ENCODE assay signal across 10 mouse cellular contexts in the genomic region with DNA sequence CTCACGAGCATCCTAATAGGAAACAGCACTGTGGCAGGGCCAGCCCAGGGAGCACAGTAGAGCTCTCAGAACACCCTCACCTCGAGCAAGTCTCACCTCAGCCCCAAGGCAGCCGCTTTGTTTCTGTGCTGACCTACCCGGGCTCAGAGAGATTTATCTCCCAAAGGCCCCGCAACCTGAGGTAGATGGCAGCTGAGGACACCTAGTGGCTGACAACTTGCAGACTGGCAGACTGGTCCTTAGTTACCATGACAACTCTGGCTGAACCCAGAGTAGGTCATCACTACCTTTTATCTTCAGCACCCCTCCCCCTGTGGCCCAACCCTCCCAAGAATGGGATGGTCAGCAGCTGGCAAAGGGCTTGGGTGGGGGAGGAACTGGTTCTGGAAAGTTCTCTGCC. TPM values are rescaled to one million over a fixed set of nuclear protein-coding genes. Genes with fewer than 3 reads are reported as not detected.
A peak's percentile ranks its signal among the peaks of the same experiment; 100 is the strongest.
DNase-seq lines count a peak whose midpoint lies in the region; ATAC-seq and TF ChIP-seq lines count a peak whose summit lies in the region.
"Had no signal": no experiment of that assay in that cellular context is flagged by ENCODE, and none has a peak within 500 bp of the region (broad histone marks: within the 10 kb centered on the region; RNA-seq: fewer than 3 reads in every experiment).

No protein-coding gene starts in this region.

- H3K9ac ChIP-seq in forebrain, embryonic 12.5 days: no peak overlapping the region
- H3K9ac ChIP-seq in forebrain, embryonic 15.5 days (replicated peaks): no peak overlapping the region
- H3K9ac ChIP-seq in lung, embryonic 14.5 days: no peak overlapping the region
- H3K9ac ChIP-seq in neural tube, embryonic 15.5 days (replicated peaks): no peak overlapping the region
- H3K9ac ChIP-seq: heart, embryonic 12.5 days; liver, embryonic 13.5 days had no signal

- no peaks in the 10 kb centered on the region for H3K36me3 ChIP-seq in forebrain, embryonic 12.5 days (replicated peaks)
- no peaks in the 10 kb centered on the region for H3K36me3 ChIP-seq in forebrain, embryonic 15.5 days
- H3K36me3 ChIP-seq in lung, embryonic 14.5 days (ENCODE audit: insufficient read depth): no peaks in the 10 kb centered on the region
- H3K36me3 ChIP-seq in neural tube, embryonic 15.5 days: no peaks in the 10 kb centered on the region
- H3K36me3 ChIP-seq: liver, embryonic 13.5 days had no signal

- H3K4me3 ChIP-seq in forebrain, embryonic 12.5 days (replicated peaks): no peak overlapping the region
- no peak overlapping the region for H3K4me3 ChIP-seq in forebrain, embryonic 15.5 days
- no peak overlapping the region for H3K4me3 ChIP-seq in lung, embryonic 14.5 days (ENCODE audit: low read depth, low read length)
- no peak overlapping the region for H3K4me3 ChIP-seq in neural tube, embryonic 15.5 days (replicated peaks)
- H3K4me3 ChIP-seq: heart, embryonic 12.5 days; liver, embryonic 13.5 days had no signal

- H3K27me3 ChIP-seq in forebrain, embryonic 12.5 days: no peaks in the 10 kb centered on the region
- H3K27me3 ChIP-seq in forebrain, embryonic 15.5 days: no peaks in the 10 kb centered on the region
- no peaks in the 10 kb centered on the region for H3K27me3 ChIP-seq in lung, embryonic 14.5 days (ENCODE audit: insufficient read depth, low read length)
- H3K27me3 ChIP-seq in neural tube, embryonic 15.5 days (replicated peaks): no peaks in the 10 kb centered on the region
- H3K27me3 ChIP-seq: liver, embryonic 13.5 days had no signal

- H3K4me2 ChIP-seq in forebrain, embryonic 12.5 days: no peak overlapping the region
- H3K4me2 ChIP-seq in forebrain, embryonic 15.5 days (replicated peaks): no peak overlapping the region
- no peak overlapping the region for H3K4me2 ChIP-seq in lung, embryonic 14.5 days
- no peak overlapping the region for H3K4me2 ChIP-seq in neural tube, embryonic 15.5 days
- H3K4me2 ChIP-seq: heart, embryonic 12.5 days; liver, embryonic 13.5 days had no signal

- intact Hi-C loops in heart, postnatal 10 days (cut with DNase I): no loop called here

- peak; percentile 60 for TF ChIP-seq CTCF in lung, embryonic 14.5 days (IDR thresholded peaks at IDR 0.05; ENCODE audit: low read depth)

- 0 out of 2 replicates have a peak, but pooled peaks have one; percentile 44 for ATAC-seq in forebrain, embryonic 12.5 days (ENCODE audit: low FRiP score)
- no peak for ATAC-seq in forebrain, embryonic 15.5 days (replicated peaks)
- no peak for ATAC-seq in lung, embryonic 14.5 days (ENCODE audit: insufficient read depth)
- ATAC-seq in megakaryocyte progenitor cell, adult 5-6 weeks (replicated peaks; ENCODE audit: poor library complexity): peak; percentile 42; the same call in 1 of the 2 replicates
- no peak for ATAC-seq in neural tube, embryonic 15.5 days (ENCODE audit: low FRiP score)

- 15% methylated on average over 5 of the region's 5 CpGs for WGBS in forebrain, embryonic 12.5 days
- WGBS in forebrain, embryonic 15.5 days: 26% methylated on average over 5 of the region's 5 CpGs
- 26% methylated on average over 5 of the region's 5 CpGs for WGBS in lung, embryonic 14.5 days
- 32% methylated on average over 5 of the region's 5 CpGs for WGBS in neural tube, embryonic 15.5 days

- no peak overlapping the region for H3K27ac ChIP-seq in forebrain, embryonic 12.5 days
- no peak overlapping the region for H3K27ac ChIP-seq in forebrain, embryonic 15.5 days (replicated peaks)
- no peak overlapping the region for H3K27ac ChIP-seq in lung, embryonic 14.5 days (ENCODE audit: low read depth)
- H3K27ac ChIP-seq in neural tube, embryonic 15.5 days (replicated peaks): no peak overlapping the region
- H3K27ac ChIP-seq: liver, embryonic 13.5 days had no signal

- H3K4me1 ChIP-seq in forebrain, embryonic 12.5 days: peaks cover 7% of the 10 kb centered on the region
- no peaks in the 10 kb centered on the region for H3K4me1 ChIP-seq in forebrain, embryonic 15.5 days
- peaks cover 7% of the 10 kb centered on the region for H3K4me1 ChIP-seq in lung, embryonic 14.5 days (ENCODE audit: insufficient read depth)
- H3K4me1 ChIP-seq in neural tube, embryonic 15.5 days: peaks cover 5% of the 10 kb centered on the region; the same call in 1 of the 2 replicates
- H3K4me1 ChIP-seq: liver, embryonic 13.5 days had no signal

- peak; percentile 50 for DNase-seq in lung, embryonic 14.5 days
- DNase-seq in lung, postnatal 25 days (ENCODE audit: low spot score): no peak
- DNase-seq in adipocyte (ENCODE audit: low spot score): peak; percentile 45
- no peak for DNase-seq in heart, postnatal 10 days
- DNase-seq: liver, embryonic 13.5 days had no signal

- no peaks in the 10 kb centered on the region for H3K9me3 ChIP-seq in forebrain, embryonic 12.5 days
- no peaks in the 10 kb centered on the region for H3K9me3 ChIP-seq in forebrain, embryonic 15.5 days
- H3K9me3 ChIP-seq in lung, embryonic 14.5 days (ENCODE audit: low read depth, low read length): no peaks in the 10 kb centered on the region
- H3K9me3 ChIP-seq in neural tube, embryonic 15.5 days (replicated peaks): no peaks in the 10 kb centered on the region
- H3K9me3 ChIP-seq: heart, embryonic 12.5 days; liver, embryonic 13.5 days had no signal

RNA-seq across cellular contexts. Expression of a gene that starts 16.2 kb away (rescaled TPM):
- polyA plus RNA-seq in forebrain, embryonic 12.5 days (2016; fragmentation: Nextera tagmentation; extraction: Ambion mirVana): 5.9 and 8.2 TPM in 2 replicates
- polyA plus RNA-seq in forebrain, embryonic 15.5 days (2015; fragmentation: Nextera tagmentation; extraction: Ambion mirVana): 9.6 and 10.9 TPM in 2 replicates
- polyA plus RNA-seq in lung, embryonic 14.5 days (2014; fragmentation: Nextera tagmentation; extraction: Ambion mirVana): 19.6 and 21.9 TPM in 2 replicates
- not detected in 2 replicates for total RNA-seq in megakaryocyte progenitor cell, adult 5-6 weeks (2015)
- not detected in 2 replicates for total RNA-seq in megakaryocyte progenitor cell, adult 5-6 weeks (2017)
- polyA plus RNA-seq in neural tube, embryonic 15.5 days (2015; fragmentation: Nextera tagmentation; extraction: Ambion mirVana): 21.3 and 23.9 TPM in 2 replicates
- total RNA-seq in heart, postnatal 10 days (2021): 10 to 100 TPM; 69.0 to 86.6 TPM

RNA-seq across cellular contexts. Expression of a gene that starts 44.0 kb away (rescaled TPM):
- 3.0 and 4.0 TPM in 2 replicates for polyA plus RNA-seq in forebrain, embryonic 12.5 days (2016; fragmentation: Nextera tagmentation; extraction: Ambion mirVana)
- polyA plus RNA-seq in forebrain, embryonic 15.5 days (2015; fragmentation: Nextera tagmentation; extraction: Ambion mirVana): 1.5 and 1.9 TPM in 2 replicates
- 8.7 and 10.6 TPM in 2 replicates for polyA plus RNA-seq in lung, embryonic 14.5 days (2014; fragmentation: Nextera tagmentation; extraction: Ambion mirVana)
- 2.7 and 4.1 TPM in 2 replicates for total RNA-seq in megakaryocyte progenitor cell, adult 5-6 weeks (2015)
- 2.9 and 5.5 TPM in 2 replicates for total RNA-seq in megakaryocyte progenitor cell, adult 5-6 weeks (2017)
- polyA plus RNA-seq in neural tube, embryonic 15.5 days (2015; fragmentation: Nextera tagmentation; extraction: Ambion mirVana): 3.6 and 4.1 TPM in 2 replicates
- total RNA-seq in heart, postnatal 10 days (2021): 10 to 100 TPM; 14.7 to 17.4 TPM

Comparison
In these comparisons a context has a peak if more than half of its experiments do, and no peak if none do; other contexts are left out.
1. ATAC-seq: peak in forebrain, embryonic 12.5 days (single experiment) and megakaryocyte progenitor cell, adult 5-6 weeks (single experiment); none in forebrain, embryonic 15.5 days (single experiment), lung, embryonic 14.5 days (single experiment) and neural tube, embryonic 15.5 days (single experiment).
2. DNase-seq: peak in lung, embryonic 14.5 days (single experiment) and adipocyte (single experiment); none in lung, postnatal 25 days (single experiment) and heart, postnatal 10 days (0 of 2).